Mouse (Mus musculus): Measurements from ENCODE around the gene Slc38a7. TPM values are rescaled to one million over a fixed set of nuclear protein-coding genes. Genes with fewer than 3 reads are reported as not detected.
"Not testable (repeated sequence)": the region's sequence is repeated elsewhere in the genome, so short reads cannot be mapped to it uniquely, and the experiment has no call there.

Slc38a7 gene
- polyA plus RNA-seq, 1 experiment from 2014 or later, result 16.3 TPM

DNA sequence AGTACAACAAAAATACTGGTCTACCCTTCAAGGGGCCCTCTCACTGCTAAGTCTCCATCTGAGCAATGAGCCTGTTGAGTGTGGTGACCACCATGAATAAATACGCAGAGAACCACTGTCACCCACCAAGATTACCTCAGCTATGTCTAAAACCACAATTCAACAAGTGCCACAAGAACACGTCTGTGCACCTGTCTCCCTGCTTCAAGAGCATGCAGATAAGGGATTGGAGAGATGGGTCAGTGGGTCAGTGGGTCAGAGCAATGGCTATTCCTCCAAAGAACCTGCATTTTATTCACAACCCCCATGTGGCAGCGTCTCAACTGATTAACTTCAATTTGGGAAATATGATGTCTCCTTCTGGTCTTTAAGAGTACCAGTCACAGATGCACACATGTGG lies 53.0 kb downstream of the Slc38a7 start:
- Histone ChIP-seq H3K4me1 (peaks cover 24% of the 10 kb centered on the region), H3K9me3 (no peaks in the 10 kb centered on the region), H3K27ac (no peak overlapping the region), H3K36me3 (peaks cover 42% of the 10 kb centered on the region), H3K4me3 (no peak overlapping the region), H3K4me2 (replicated peaks) (no peak overlapping the region), H3K27me3 (no peaks in the 10 kb centered on the region), H3K9ac (no peak overlapping the region)
- ATAC-seq (ENCODE audit: low FRiP score, low read depth), result no peak
- 92% methylated on average over 3 of the region's 3 CpGs for WGBS

DNA sequence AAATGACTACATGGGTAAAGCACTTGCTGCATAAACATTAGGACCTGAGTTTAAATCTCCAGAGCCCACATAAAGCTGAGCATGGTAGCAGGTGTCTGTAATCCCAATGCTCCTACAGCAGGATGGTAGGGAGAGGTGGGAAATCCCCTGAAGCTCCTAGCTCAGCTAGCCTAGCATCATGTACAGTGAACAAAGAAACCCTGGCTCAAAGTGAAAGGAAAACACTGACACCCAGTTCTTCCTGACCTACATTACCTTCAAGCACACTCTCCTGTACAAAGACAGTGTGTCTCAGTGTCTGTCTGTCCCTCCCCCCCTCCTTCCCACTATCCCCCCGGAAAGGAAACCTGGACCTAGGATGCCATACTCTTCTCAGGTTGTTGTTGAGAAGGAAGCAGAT lies 53.4 kb downstream of the Slc38a7 start:
- WGBS, result 100% methylated on average over 1 of the region's 1 CpGs
- Histone ChIP-seq H3K27me3 (no peaks in the 10 kb centered on the region), H3K4me3 (no peak overlapping the region), H3K9ac (no peak overlapping the region), H3K9me3 (no peaks in the 10 kb centered on the region), H3K4me1 (peaks cover 20% of the 10 kb centered on the region), H3K36me3 (peaks cover 42% of the 10 kb centered on the region), H3K4me2 (replicated peaks) (no peak overlapping the region), H3K27ac (no peak overlapping the region)
- ATAC-seq (ENCODE audit: low FRiP score, low read depth), result no peak

DNA sequence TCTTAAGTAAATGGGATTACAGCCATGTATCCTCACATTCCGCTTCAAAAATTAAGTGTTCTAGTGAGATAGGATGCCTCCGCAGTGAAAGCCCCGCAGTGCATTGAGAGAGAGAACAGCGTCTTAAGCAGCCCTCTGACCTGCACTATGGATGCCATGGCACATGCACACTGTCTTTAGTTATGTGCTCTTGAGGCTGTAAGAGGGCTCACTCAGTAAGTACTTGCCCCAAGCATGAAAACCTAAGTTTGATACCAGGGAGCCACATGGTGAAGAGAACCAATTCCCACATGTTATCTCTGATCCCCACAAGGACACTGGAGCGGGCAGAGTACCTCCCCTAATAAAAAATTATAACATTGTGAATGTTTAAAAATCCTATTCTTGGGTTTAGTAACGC lies 54.2 kb downstream of the Slc38a7 start:
- no peak overlapping the region for H3K4me3 ChIP-seq
- H3K27ac ChIP-seq, result no peak overlapping the region
- no peak overlapping the region for H3K9ac ChIP-seq
- peaks cover 15% of the 10 kb centered on the region for H3K4me1 ChIP-seq
- H3K36me3 ChIP-seq, result peaks cover 38% of the 10 kb centered on the region
- no peaks in the 10 kb centered on the region for H3K9me3 ChIP-seq
- H3K4me2 ChIP-seq (replicated peaks), result no peak overlapping the region
- H3K27me3 ChIP-seq, result no peaks in the 10 kb centered on the region
- 95% methylated on average over 6 of the region's 6 CpGs for WGBS
- no peak for ATAC-seq (ENCODE audit: low FRiP score, low read depth)

DNA sequence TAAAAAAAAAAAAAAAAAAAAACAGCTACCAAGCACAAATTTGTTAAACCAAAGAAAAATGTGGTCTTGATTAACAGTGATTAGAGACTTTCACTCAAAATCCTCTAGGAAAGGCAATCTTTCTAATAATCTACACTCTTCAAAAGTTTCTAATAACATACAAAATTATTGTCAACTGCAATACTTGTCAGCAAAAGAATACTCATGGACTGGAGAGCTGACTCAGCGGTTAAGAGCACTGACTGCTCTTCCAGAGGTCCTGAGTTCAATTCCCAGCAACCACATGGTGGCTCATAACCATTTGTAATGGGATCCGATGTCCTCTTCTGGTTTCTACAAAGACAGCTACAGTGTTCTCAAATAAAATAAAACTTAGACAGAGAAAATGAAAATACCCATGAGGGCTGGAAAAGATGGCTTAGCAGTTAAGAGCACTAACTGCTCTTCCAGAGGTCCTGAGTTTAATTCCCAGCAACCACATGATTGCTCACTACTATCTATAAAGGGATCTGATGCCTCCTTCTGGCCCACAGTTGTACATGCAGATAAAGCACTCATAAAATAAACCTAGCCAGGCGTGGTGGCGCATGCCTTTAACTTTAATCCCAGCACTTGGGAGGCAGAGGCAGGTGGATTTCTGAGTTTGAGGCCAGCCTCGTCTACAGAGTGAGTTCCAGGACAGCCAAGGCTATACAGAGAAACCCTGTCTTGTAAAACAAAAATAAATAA lies 57.8 kb downstream of the Slc38a7 start:
- not testable (repeated sequence) for H3K4me2 ChIP-seq (replicated peaks); H3K4me1 ChIP-seq; ATAC-seq (ENCODE audit: low FRiP score, low read depth); H3K27me3 ChIP-seq; H3K9ac ChIP-seq; H3K4me3 ChIP-seq; H3K9me3 ChIP-seq; H3K27ac ChIP-seq
- H3K36me3 ChIP-seq, result peaks cover 30% of the 10 kb centered on the region
- WGBS, result 90% methylated on average over 5 of the region's 5 CpGs

Other genes with a start within 250 kb of the Slc38a7 start
- gene Gins3, start 220.1 kb downstream of the Slc38a7 start, polyA plus RNA-seq (2015; fragmentation: Nextera tagmentation; extraction: Ambion mirVana), result 24.9 and 28.0 TPM in 2 replicates
- gene Ndrg4, start 176.6 kb downstream of the Slc38a7 start, polyA plus RNA-seq (2015; fragmentation: Nextera tagmentation; extraction: Ambion mirVana), result 15.8 and 17.5 TPM in 2 replicates
- gene Setd6, start 137.7 kb downstream of the Slc38a7 start, polyA plus RNA-seq (2015; fragmentation: Nextera tagmentation; extraction: Ambion mirVana), result 15.1 and 19.8 TPM in 2 replicates
- 65.0 and 71.7 TPM in 2 replicates for gene Cnot1, start 46.1 kb downstream of the Slc38a7 start, polyA plus RNA-seq (2015; fragmentation: Nextera tagmentation; extraction: Ambion mirVana)
- 346 and 351 TPM in 2 replicates for gene Sap18b, start 28.2 kb downstream of the Slc38a7 start, polyA plus RNA-seq (2015; fragmentation: Nextera tagmentation; extraction: Ambion mirVana)
- gene Got2, start 35.0 kb upstream of the Slc38a7 start, polyA plus RNA-seq (2015; fragmentation: Nextera tagmentation; extraction: Ambion mirVana), result 163 and 169 TPM in 2 replicates

All from limb, embryonic 13.5 days (tissue).